Mouse (Mus musculus): ENCODE measurements around the gene Plcxd2. TPM values are rescaled to one million over a fixed set of nuclear protein-coding genes. Genes with fewer than 3 reads are reported as not detected.

Plcxd2 gene
- polyA plus RNA-seq, 1 experiment from 2014 or later: 16.2 TPM

- Histone ChIP-seq H3K9me3 (replicated peaks; ENCODE audit: control insufficient read depth, low read length, poor library complexity, severe bottlenecking) (no peaks in the 10 kb centered on the region), H3K4me1 (ENCODE audit: control insufficient read depth, insufficient read depth, low read length) (peaks cover 5% of the 10 kb centered on the region; the same call in 1 of the 2 replicates), H3K27ac (ENCODE audit: low read length) (no peak overlapping the region), H3K36me3 (ENCODE audit: control insufficient read depth, insufficient read depth, low read length) (no peaks in the 10 kb centered on the region), H3K4me2 (ENCODE audit: low read length) (no peak overlapping the region), H3K9ac (ENCODE audit: low read depth, low read length) (no peak overlapping the region), H3K4me3 (ENCODE audit: low read depth, low read length) (no peak overlapping the region), H3K27me3 (ENCODE audit: control insufficient read depth, insufficient read depth, low read depth, low read length) (no peaks in the 10 kb centered on the region)
- ATAC-seq: 0 out of 2 replicates have a peak, but pooled peaks have one; percentile 11
- WGBS: 42% methylated on average over 2 of the region's 2 CpGs
Measured at GRCm38 (mm10) chr16:45936521-45936920, 73.5 kb downstream of the Plcxd2 start.

GRCm38 (mm10) chr16:45935956-45936483 lies 74.0 kb downstream of the Plcxd2 start:
- no peak overlapping the region for H3K27ac ChIP-seq (ENCODE audit: low read length)
- no peaks in the 10 kb centered on the region for H3K27me3 ChIP-seq (ENCODE audit: control insufficient read depth, insufficient read depth, low read depth, low read length)
- H3K36me3 ChIP-seq (ENCODE audit: control insufficient read depth, insufficient read depth, low read length): no peaks in the 10 kb centered on the region
- ATAC-seq: no peak
- no peak overlapping the region for H3K4me2 ChIP-seq (ENCODE audit: low read length)
- H3K4me3 ChIP-seq (ENCODE audit: low read depth, low read length): no peak overlapping the region
- no peak overlapping the region for H3K9ac ChIP-seq (ENCODE audit: low read depth, low read length)
- WGBS: 77% methylated on average over 3 of the region's 3 CpGs
- H3K4me1 ChIP-seq (ENCODE audit: control insufficient read depth, insufficient read depth, low read length): peaks cover 5% of the 10 kb centered on the region; the same call in 1 of the 2 replicates
- H3K9me3 ChIP-seq (replicated peaks; ENCODE audit: control insufficient read depth, low read length, poor library complexity, severe bottlenecking): no peaks in the 10 kb centered on the region

- Histone ChIP-seq H3K36me3 (ENCODE audit: control insufficient read depth, insufficient read depth, low read length) (no peaks in the 10 kb centered on the region), H3K9me3 (replicated peaks; ENCODE audit: control insufficient read depth, low read length, poor library complexity, severe bottlenecking) (no peaks in the 10 kb centered on the region), H3K4me2 (ENCODE audit: low read length) (no peak overlapping the region), H3K4me3 (ENCODE audit: low read depth, low read length) (no peak overlapping the region), H3K9ac (ENCODE audit: low read depth, low read length) (no peak overlapping the region), H3K27me3 (ENCODE audit: control insufficient read depth, insufficient read depth, low read depth, low read length) (no peaks in the 10 kb centered on the region), H3K4me1 (ENCODE audit: control insufficient read depth, insufficient read depth, low read length) (peaks cover 5% of the 10 kb centered on the region; the same call in 1 of the 2 replicates), H3K27ac (ENCODE audit: low read length) (no peak overlapping the region)
- ATAC-seq: 0 out of 2 replicates have a peak, but pooled peaks have one; percentile 36
- 46% methylated on average over 2 of the region's 2 CpGs for WGBS
Measured at GRCm38 (mm10) chr16:45934721-45935407, 75.2 kb downstream of the Plcxd2 start.

- ATAC-seq: no peak
- Histone ChIP-seq H3K4me3 (ENCODE audit: low read depth, low read length) (no peak overlapping the region), H3K9ac (ENCODE audit: low read depth, low read length) (no peak overlapping the region)
Measured at GRCm38 (mm10) chr16:45930308-45930707, 79.7 kb downstream of the Plcxd2 start.

GRCm38 (mm10) chr16:45928090-45928489 lies 81.9 kb downstream of the Plcxd2 start:
- Histone ChIP-seq H3K9me3 (replicated peaks; ENCODE audit: control insufficient read depth, low read length, poor library complexity, severe bottlenecking) (no peaks in the 10 kb centered on the region), H3K4me2 (ENCODE audit: low read length) (no peak overlapping the region), H3K4me3 (ENCODE audit: low read depth, low read length) (no peak overlapping the region), H3K27ac (ENCODE audit: low read length) (no peak overlapping the region), H3K36me3 (ENCODE audit: control insufficient read depth, insufficient read depth, low read length) (no peaks in the 10 kb centered on the region), H3K9ac (ENCODE audit: low read depth, low read length) (no peak overlapping the region), H3K4me1 (ENCODE audit: control insufficient read depth, insufficient read depth, low read length) (no peaks in the 10 kb centered on the region), H3K27me3 (ENCODE audit: control insufficient read depth, insufficient read depth, low read depth, low read length) (no peaks in the 10 kb centered on the region)
- WGBS: 83% methylated on average over 4 of the region's 4 CpGs
- no peak for ATAC-seq

More at GRCm38 (mm10) chr16:45930308-45930707, 79.7 kb downstream of the Plcxd2 start:
- WGBS: 91% methylated on average over 3 of the region's 3 CpGs
- H3K9me3 ChIP-seq (replicated peaks; ENCODE audit: control insufficient read depth, low read length, poor library complexity, severe bottlenecking): no peaks in the 10 kb centered on the region
- H3K4me1 ChIP-seq (ENCODE audit: control insufficient read depth, insufficient read depth, low read length): no peaks in the 10 kb centered on the region
- H3K27ac ChIP-seq (ENCODE audit: low read length): no peak overlapping the region
- H3K4me2 ChIP-seq (ENCODE audit: low read length): no peak overlapping the region
- H3K27me3 ChIP-seq (ENCODE audit: control insufficient read depth, insufficient read depth, low read depth, low read length): no peaks in the 10 kb centered on the region
- H3K36me3 ChIP-seq (ENCODE audit: control insufficient read depth, insufficient read depth, low read length): no peaks in the 10 kb centered on the region

GRCm38 (mm10) chr16:45927601-45928000 lies 82.4 kb downstream of the Plcxd2 start:
- Histone ChIP-seq H3K27me3 (ENCODE audit: control insufficient read depth, insufficient read depth, low read depth, low read length) (no peaks in the 10 kb centered on the region), H3K27ac (ENCODE audit: low read length) (no peak overlapping the region), H3K9ac (ENCODE audit: low read depth, low read length) (no peak overlapping the region), H3K9me3 (replicated peaks; ENCODE audit: control insufficient read depth, low read length, poor library complexity, severe bottlenecking) (no peaks in the 10 kb centered on the region), H3K4me3 (ENCODE audit: low read depth, low read length) (no peak overlapping the region), H3K4me2 (ENCODE audit: low read length) (no peak overlapping the region), H3K36me3 (ENCODE audit: control insufficient read depth, insufficient read depth, low read length) (no peaks in the 10 kb centered on the region), H3K4me1 (ENCODE audit: control insufficient read depth, insufficient read depth, low read length) (no peaks in the 10 kb centered on the region)
- ATAC-seq: no peak
- WGBS: 70% methylated on average over 3 of the region's 3 CpGs

GRCm38 (mm10) chr16:45926875-45927274 lies 83.1 kb downstream of the Plcxd2 start:
- H3K9ac ChIP-seq (ENCODE audit: low read depth, low read length): no peak overlapping the region
- H3K27ac ChIP-seq (ENCODE audit: low read length): no peak overlapping the region
- no peaks in the 10 kb centered on the region for H3K9me3 ChIP-seq (replicated peaks; ENCODE audit: control insufficient read depth, low read length, poor library complexity, severe bottlenecking)
- H3K27me3 ChIP-seq (ENCODE audit: control insufficient read depth, insufficient read depth, low read depth, low read length): no peaks in the 10 kb centered on the region
- H3K4me3 ChIP-seq (ENCODE audit: low read depth, low read length): no peak overlapping the region
- WGBS: 92% methylated on average over 5 of the region's 5 CpGs
- no peak for ATAC-seq
- H3K4me1 ChIP-seq (ENCODE audit: control insufficient read depth, insufficient read depth, low read length): no peaks in the 10 kb centered on the region
- no peak overlapping the region for H3K4me2 ChIP-seq (ENCODE audit: low read length)
- no peaks in the 10 kb centered on the region for H3K36me3 ChIP-seq (ENCODE audit: control insufficient read depth, insufficient read depth, low read length)

GRCm38 (mm10) chr16:45923731-45924424 lies 86.1 kb downstream of the Plcxd2 start:
- H3K4me2 ChIP-seq (ENCODE audit: low read length): no peak overlapping the region
- no peak overlapping the region for H3K27ac ChIP-seq (ENCODE audit: low read length)
- 83% methylated on average over 6 of the region's 6 CpGs for WGBS
- no peak overlapping the region for H3K4me3 ChIP-seq (ENCODE audit: low read depth, low read length)
- H3K9ac ChIP-seq (ENCODE audit: low read depth, low read length): no peak overlapping the region
- no peak for ATAC-seq
- H3K4me1 ChIP-seq (ENCODE audit: control insufficient read depth, insufficient read depth, low read length): no peaks in the 10 kb centered on the region
- no peaks in the 10 kb centered on the region for H3K36me3 ChIP-seq (ENCODE audit: control insufficient read depth, insufficient read depth, low read length)
- H3K9me3 ChIP-seq (replicated peaks; ENCODE audit: control insufficient read depth, low read length, poor library complexity, severe bottlenecking): no peaks in the 10 kb centered on the region
- H3K27me3 ChIP-seq (ENCODE audit: control insufficient read depth, insufficient read depth, low read depth, low read length): no peaks in the 10 kb centered on the region
